Mouse (Mus musculus): ENCODE results near the gene C87414. TPM values are rescaled to one million over a fixed set of nuclear protein-coding genes. Genes with fewer than 3 reads are reported as not detected.
"Not testable (repeated sequence)": the region's sequence is repeated elsewhere in the genome, so short reads cannot be mapped to it uniquely, and the experiment has no call there.

The C87414 gene
- not detected in 2 replicates for polyA plus RNA-seq (2011; ENCODE audit: insufficient read depth, insufficient read length, low read depth, missing spikeins)

DNA sequence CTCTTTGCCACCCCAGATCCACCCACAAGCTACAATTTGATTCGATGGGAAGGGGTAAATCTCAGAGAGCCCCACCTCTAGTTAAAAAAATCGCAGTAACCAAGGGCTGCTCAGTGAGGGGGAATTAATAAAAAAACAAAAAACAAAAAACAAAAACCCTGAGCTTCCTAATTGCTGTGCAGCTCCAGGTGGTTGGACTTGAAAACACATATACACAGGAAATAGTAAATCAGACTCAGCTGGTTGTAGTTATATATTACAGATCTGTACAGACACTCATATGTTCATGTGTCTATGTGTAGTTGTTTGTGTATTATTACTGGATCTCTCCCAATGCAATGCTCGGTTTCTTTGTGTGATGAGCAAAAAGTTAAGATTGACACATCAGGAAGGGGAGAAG lies at the start of gene C87414:
Gene C87414 (minus strand): TSS at position 101 of the 400 bp plus-strand sequence.
- not testable (repeated sequence) for H3K4me1 ChIP-seq (ENCODE audit: control insufficient read depth, insufficient read depth, low read length); H3K4me3 ChIP-seq (ENCODE audit: low read depth, low read length); H3K27me3 ChIP-seq (ENCODE audit: control insufficient read depth, insufficient read depth, low read length, poor library complexity, severe bottlenecking); H3K9me3 ChIP-seq (replicated peaks; ENCODE audit: control insufficient read depth, insufficient read depth, low read length, poor library complexity, severe bottlenecking); H3K36me3 ChIP-seq (ENCODE audit: control insufficient read depth, insufficient read depth, low read length, poor library complexity, severe bottlenecking); H3K27ac ChIP-seq (ENCODE audit: insufficient read depth, low read length); H3K9ac ChIP-seq (ENCODE audit: low read depth, poor library complexity, severe bottlenecking)

DNA sequence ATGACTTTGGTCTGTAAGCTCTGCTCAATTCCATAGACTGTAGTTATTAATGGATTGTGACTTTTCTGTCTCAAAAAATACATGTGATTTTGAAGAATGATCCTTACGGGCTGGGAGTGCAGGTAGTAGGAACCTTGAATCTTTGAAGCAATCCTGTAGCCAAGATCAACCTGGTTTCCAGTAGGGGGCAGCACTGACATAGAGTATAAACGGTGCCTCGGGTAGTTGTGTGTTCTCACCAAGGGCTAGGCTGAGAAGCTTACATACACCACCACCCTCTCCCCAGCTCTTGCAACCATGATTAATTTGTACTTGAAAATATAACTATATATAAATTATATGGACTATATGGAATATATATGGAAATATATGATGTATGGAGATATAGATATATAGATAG lies 13.3 kb upstream of the C87414 start:
- not testable (repeated sequence) for H3K9ac ChIP-seq (ENCODE audit: low read depth, poor library complexity, severe bottlenecking); H3K27ac ChIP-seq (ENCODE audit: insufficient read depth, low read length); H3K36me3 ChIP-seq (ENCODE audit: control insufficient read depth, insufficient read depth, low read length, poor library complexity, severe bottlenecking); H3K4me1 ChIP-seq (ENCODE audit: control insufficient read depth, insufficient read depth, low read length); H3K4me3 ChIP-seq (ENCODE audit: low read depth, low read length); H3K9me3 ChIP-seq (replicated peaks; ENCODE audit: control insufficient read depth, insufficient read depth, low read length, poor library complexity, severe bottlenecking); H3K27me3 ChIP-seq (ENCODE audit: control insufficient read depth, insufficient read depth, low read length, poor library complexity, severe bottlenecking)

Other genes with a start within 250 kb of the C87414 start
- not detected in 2 replicates for gene Gm16427, start 131.4 kb downstream of the C87414 start, polyA plus RNA-seq (2011; ENCODE audit: insufficient read depth, insufficient read length, low read depth, missing spikeins)
- not detected in 2 replicates for gene Gm7792, start 172.2 kb upstream of the C87414 start, polyA plus RNA-seq (2011; ENCODE audit: insufficient read depth, insufficient read length, low read depth, missing spikeins)